Mouse (Mus musculus) heart, postnatal 0 days (tissue): ENCODE data around the gene Acox2.
A peak's percentile ranks its signal among the peaks of the same experiment; 100 is the strongest.

Source experiments
- CTCF ChIP-seq: IDR thresholded peaks from 2 replicates; pipeline ENCODE4 v1.5.1; 2016; ENCODE audit warnings: antibody characterized with exemption, control low read depth, low read depth
- EP300 ChIP-seq: IDR thresholded peaks from 2 replicates; pipeline ENCODE4 v1.6.1; 2016; ENCODE audit warnings: antibody characterized with exemption, low read depth

DNA sequence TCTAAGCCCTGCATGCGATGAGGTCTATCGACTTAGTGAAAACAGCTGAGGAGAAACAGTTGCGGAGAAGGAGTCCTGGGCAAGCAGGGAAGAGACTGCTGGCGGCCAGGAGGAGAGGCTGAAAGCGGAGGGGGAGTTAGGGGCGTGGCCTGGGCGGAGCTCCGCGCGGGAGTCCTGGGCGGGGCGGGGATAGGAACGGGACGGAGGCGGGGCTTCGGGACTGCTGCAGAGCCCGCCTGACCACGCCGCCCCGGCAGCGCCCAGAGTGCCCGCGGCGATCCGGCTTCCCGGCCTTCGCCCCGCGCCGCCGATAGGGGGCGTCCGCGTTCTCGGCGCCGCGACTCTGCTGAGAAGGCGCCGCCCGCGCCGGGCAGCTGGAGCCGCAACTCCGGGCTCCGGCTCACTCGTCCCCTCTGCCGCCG lies 45.3 kb downstream of the Acox2 start, which contains the start of gene Kctd6:
- TF ChIP-seq CTCF (peak; percentile 62), EP300 (no peak)
